Mouse (Mus musculus) midbrain, embryonic 11.5 days (tissue): ENCODE data around the gene Snx14. TPM values are rescaled to one million over a fixed set of nuclear protein-coding genes. Genes with fewer than 3 reads are reported as not detected.
A peak's percentile ranks its signal among the peaks of the same experiment; 100 is the strongest.

Experiments used
- ATAC-seq: fragments of 200-750 bp; cut with Nextera tagmentation; 2 replicates; pipeline ENCODE4 v1.8.0; 2017; ENCODE audit warnings: moderate TSS enrichment, moderate library complexity; ENCODE audit not compliant: low FRiP score
- DNase-seq: peaks from one replicate; pipeline ENCODE4 v3.0.0; 2015; ENCODE audit warnings: low spot score; ENCODE audit errors: missing footprints
- H3K27ac ChIP-seq: fragments of 300-500 bp; sonication (generic); 2 replicates; pipeline ENCODE4 v1.5.1; 2014; ENCODE audit warnings: low read depth, low read length
- H3K27me3 ChIP-seq: fragments of 300-500 bp; sonication (generic); 2 replicates; pipeline ENCODE4 v1.6.1; 2014; ENCODE audit warnings: mild to moderate bottlenecking, low read length, moderate library complexity, mixed read lengths; ENCODE audit not compliant: control insufficient read depth, insufficient read depth
- H3K36me3 ChIP-seq: fragments of 300-500 bp; sonication (generic); 2 replicates; pipeline ENCODE4 v1.6.1; 2014; ENCODE audit warnings: mild to moderate bottlenecking, low read length, moderate library complexity, mixed read lengths; ENCODE audit not compliant: control insufficient read depth, insufficient read depth
- H3K4me1 ChIP-seq: fragments of 300-500 bp; sonication (generic); 2 replicates; pipeline ENCODE4 v1.6.1; 2014; ENCODE audit warnings: low read length; ENCODE audit not compliant: control insufficient read depth, insufficient read depth
- H3K4me2 ChIP-seq: fragments of 300-500 bp; sonication (generic); 2 replicates; pipeline ENCODE4 v1.6.1; 2014; ENCODE audit warnings: mild to moderate bottlenecking, moderate library complexity
- H3K4me3 ChIP-seq: fragments of 300-500 bp; sonication (generic); 2 replicates; pipeline ENCODE4 v1.5.1; 2014; ENCODE audit warnings: low read depth, low read length
- H3K9ac ChIP-seq: fragments of 300-500 bp; sonication (generic); 2 replicates; pipeline ENCODE4 v1.6.1; 2014; ENCODE audit warnings: low read length
- H3K9me3 ChIP-seq: fragments of 300-500 bp; sonication (generic); 2 replicates; pipeline ENCODE4 v1.6.1; 2016; ENCODE audit warnings: low read length; ENCODE audit not compliant: control insufficient read depth
- WGBS: fragments of 180-500 bp; shearing (Covaris S2); extraction: QIAGEN DNeasy Blood & Tissue Kit; methylation state at CpG from one replicate; pipeline ENCODE4 v1.1.7; 2014; 5-methylcytosine and 5-hydroxymethylcytosine counted together
- polyA plus RNA-seq: library from polyadenylated mRNA; unstranded; fragments of >200 nt; fragmentation: Nextera tagmentation; extraction: Ambion mirVana; gene quantifications from 2 replicates; pipeline ENCODE4 v1.2.1, GENCODE M21; 2014

The Snx14 gene
- polyA plus RNA-seq, 1 experiment from 2014 or later, result 22.8 TPM

- no peaks in the 10 kb centered on the region for H3K27me3 ChIP-seq
- peak; percentile 84 for DNase-seq
- ATAC-seq, result no peak
- WGBS, result 82% methylated on average over 14 of the region's 14 CpGs
- no peak overlapping the region for H3K4me2 ChIP-seq
- no peak overlapping the region for H3K9ac ChIP-seq
- H3K27ac ChIP-seq, result no peak overlapping the region
- no peaks in the 10 kb centered on the region for H3K36me3 ChIP-seq
- H3K4me3 ChIP-seq, result no peak overlapping the region
- H3K4me1 ChIP-seq, result no peaks in the 10 kb centered on the region
- H3K9me3 ChIP-seq, result no peaks in the 10 kb centered on the region
These were observed 77.4 kb downstream of the Snx14 start for GRCm38 (mm10) chr9:88361211-88361909.

- Histone ChIP-seq H3K4me1 (no peaks in the 10 kb centered on the region), H3K4me2 (no peak overlapping the region), H3K9ac (no peak overlapping the region), H3K4me3 (no peak overlapping the region), H3K9me3 (no peaks in the 10 kb centered on the region), H3K27me3 (no peaks in the 10 kb centered on the region), H3K36me3 (no peaks in the 10 kb centered on the region), H3K27ac (no peak overlapping the region)
- DNase-seq (no peak), ATAC-seq (no peak)
- 88% methylated on average over 2 of the region's 2 CpGs for WGBS
These were observed 79.6 kb downstream of the Snx14 start for GRCm38 (mm10) chr9:88359140-88359539.

- ATAC-seq (no peak), DNase-seq (no peak)
- Histone ChIP-seq H3K4me2 (no peak overlapping the region), H3K27me3 (no peaks in the 10 kb centered on the region), H3K4me1 (no peaks in the 10 kb centered on the region), H3K36me3 (no peaks in the 10 kb centered on the region), H3K9ac (no peak overlapping the region), H3K9me3 (no peaks in the 10 kb centered on the region), H3K4me3 (no peak overlapping the region), H3K27ac (no peak overlapping the region)
- WGBS, result 81% methylated on average over 3 of the region's 3 CpGs
These were observed 81.6 kb downstream of the Snx14 start for GRCm38 (mm10) chr9:88357173-88357572.

GRCm38 (mm10) chr9:88353459-88353858, 85.3 kb downstream of the Snx14 start:
- ATAC-seq, result no peak
- no peak overlapping the region for H3K4me2 ChIP-seq
- no peak for DNase-seq
- H3K9me3 ChIP-seq, result no peaks in the 10 kb centered on the region
- H3K9ac ChIP-seq, result no peak overlapping the region
- WGBS, result 88% methylated on average over 7 of the region's 7 CpGs
- no peaks in the 10 kb centered on the region for H3K36me3 ChIP-seq
- no peak overlapping the region for H3K27ac ChIP-seq
- no peaks in the 10 kb centered on the region for H3K4me1 ChIP-seq
- H3K27me3 ChIP-seq, result no peaks in the 10 kb centered on the region
- H3K4me3 ChIP-seq, result no peak overlapping the region

- Histone ChIP-seq H3K27ac (no peak overlapping the region), H3K36me3 (no peaks in the 10 kb centered on the region), H3K4me2 (no peak overlapping the region), H3K4me1 (no peaks in the 10 kb centered on the region), H3K4me3 (no peak overlapping the region), H3K9me3 (no peaks in the 10 kb centered on the region), H3K27me3 (no peaks in the 10 kb centered on the region), H3K9ac (no peak overlapping the region)
- 72% methylated on average over 6 of the region's 6 CpGs for WGBS
- DNase-seq (no peak), ATAC-seq (no peak)
These were observed 86.0 kb downstream of the Snx14 start for GRCm38 (mm10) chr9:88352741-88353140.

GRCm38 (mm10) chr9:88351163-88351562, 87.6 kb downstream of the Snx14 start:
- ATAC-seq (no peak), DNase-seq (no peak)
- no peak overlapping the region for H3K9ac ChIP-seq
- no peak overlapping the region for H3K4me2 ChIP-seq
- 81% methylated on average over 3 of the region's 3 CpGs for WGBS
- no peaks in the 10 kb centered on the region for H3K9me3 ChIP-seq
- no peaks in the 10 kb centered on the region for H3K4me1 ChIP-seq
- H3K27ac ChIP-seq, result no peak overlapping the region
- H3K36me3 ChIP-seq, result no peaks in the 10 kb centered on the region
- H3K27me3 ChIP-seq, result no peaks in the 10 kb centered on the region
- H3K4me3 ChIP-seq, result no peak overlapping the region

GRCm38 (mm10) chr9:88350317-88350716, 88.4 kb downstream of the Snx14 start:
- no peak overlapping the region for H3K4me2 ChIP-seq
- no peak overlapping the region for H3K4me3 ChIP-seq
- DNase-seq (no peak), ATAC-seq (no peak)
- H3K27me3 ChIP-seq, result no peaks in the 10 kb centered on the region
- 77% methylated on average over 1 of the region's 1 CpGs for WGBS
- no peaks in the 10 kb centered on the region for H3K4me1 ChIP-seq
- H3K9ac ChIP-seq, result no peak overlapping the region
- H3K36me3 ChIP-seq, result no peaks in the 10 kb centered on the region
- H3K27ac ChIP-seq, result no peak overlapping the region
- H3K9me3 ChIP-seq, result no peaks in the 10 kb centered on the region

GRCm38 (mm10) chr9:88348623-88349022, 90.1 kb downstream of the Snx14 start:
- Histone ChIP-seq H3K4me1 (no peaks in the 10 kb centered on the region), H3K27me3 (no peaks in the 10 kb centered on the region), H3K4me2 (no peak overlapping the region), H3K36me3 (no peaks in the 10 kb centered on the region), H3K9me3 (no peaks in the 10 kb centered on the region), H3K27ac (no peak overlapping the region), H3K4me3 (no peak overlapping the region), H3K9ac (no peak overlapping the region)
- DNase-seq (no peak), ATAC-seq (no peak)
- WGBS, result 87% methylated on average over 6 of the region's 6 CpGs

- no peak overlapping the region for H3K9ac ChIP-seq
- no peak overlapping the region for H3K4me3 ChIP-seq
- ATAC-seq (no peak), DNase-seq (no peak)
- WGBS, result 77% methylated on average over 5 of the region's 5 CpGs
- H3K27ac ChIP-seq, result no peak overlapping the region
- no peak overlapping the region for H3K4me2 ChIP-seq
- no peaks in the 10 kb centered on the region for H3K36me3 ChIP-seq
- no peaks in the 10 kb centered on the region for H3K27me3 ChIP-seq
- H3K9me3 ChIP-seq, result no peaks in the 10 kb centered on the region
- H3K4me1 ChIP-seq, result no peaks in the 10 kb centered on the region
These were observed 91.9 kb downstream of the Snx14 start for GRCm38 (mm10) chr9:88346857-88347256.
